Mouse (Mus musculus): Measurements from ENCODE around the gene Gm13030.

DNA sequence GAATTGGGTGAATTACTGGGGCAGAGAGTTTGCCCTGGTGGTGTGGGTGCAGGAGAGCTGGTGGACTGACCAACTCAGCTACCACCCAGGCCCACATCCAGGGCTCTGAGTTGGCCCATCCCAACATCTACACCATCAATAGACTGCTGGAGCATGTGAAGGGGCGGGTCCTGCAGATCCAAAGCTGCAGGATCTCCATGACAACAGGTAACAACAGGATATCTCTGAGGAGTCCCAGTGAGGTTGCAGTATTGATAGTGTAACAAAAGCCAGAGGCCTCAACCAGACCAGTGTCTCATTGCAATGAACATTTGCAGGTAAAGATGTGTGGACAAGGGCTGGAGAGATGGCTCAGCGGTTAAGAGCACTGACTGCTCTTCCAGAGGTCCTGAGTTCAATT is 52.7 kb downstream of the Gm13030 start:
- no peak for TF ChIP-seq POLR2A (IDR thresholded peaks at IDR 0.05; ENCODE audit: borderline replicate concordance, insufficient read depth, low read length)
- no peak for TF ChIP-seq CTCF (IDR thresholded peaks at IDR 0.05; ENCODE audit: borderline replicate concordance, insufficient read depth, low read depth, low read length)
